Mouse (Mus musculus): Measurements from ENCODE around the gene Thsd4.

- TF ChIP-seq EP300 (IDR thresholded peaks at IDR 0.05; ENCODE audit: low read depth) (no peak), CTCF (IDR thresholded peaks at IDR 0.05; ENCODE audit: low read depth) (no peak)
Measured at GRCm38 (mm10) chr9:60414076-60414755, 107.6 kb downstream of the Thsd4 start.
